Mouse (Mus musculus): Measurements from ENCODE around the gene Atxn7l1.
"Not testable (repeated sequence)": the region's sequence is repeated elsewhere in the genome, so short reads cannot be mapped to it uniquely, and the experiment has no call there.

Gene Atxn7l1

DNA sequence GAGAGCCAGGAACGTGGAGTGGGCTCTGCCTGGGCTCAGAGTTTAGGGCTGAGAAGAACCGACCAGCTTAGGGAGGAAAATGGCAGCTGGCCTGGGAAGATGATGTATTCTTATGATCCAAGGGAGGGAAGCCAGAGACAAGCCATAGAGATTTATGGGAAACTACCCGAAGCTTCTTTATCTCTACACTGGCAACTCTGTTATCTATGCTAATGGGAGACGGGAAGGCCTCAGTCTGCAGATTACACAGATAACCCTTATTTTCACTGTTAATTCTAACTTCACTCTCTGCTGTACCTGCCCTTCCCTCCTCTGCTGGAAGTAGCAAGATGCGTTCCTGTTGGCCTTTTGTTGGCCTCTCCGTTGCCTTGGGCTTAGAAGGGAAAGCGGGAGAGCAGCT is 5.6 kb downstream of the Atxn7l1 start:
- no peak for DNase-seq (ENCODE audit: low spot score in 2 of 2)

DNA sequence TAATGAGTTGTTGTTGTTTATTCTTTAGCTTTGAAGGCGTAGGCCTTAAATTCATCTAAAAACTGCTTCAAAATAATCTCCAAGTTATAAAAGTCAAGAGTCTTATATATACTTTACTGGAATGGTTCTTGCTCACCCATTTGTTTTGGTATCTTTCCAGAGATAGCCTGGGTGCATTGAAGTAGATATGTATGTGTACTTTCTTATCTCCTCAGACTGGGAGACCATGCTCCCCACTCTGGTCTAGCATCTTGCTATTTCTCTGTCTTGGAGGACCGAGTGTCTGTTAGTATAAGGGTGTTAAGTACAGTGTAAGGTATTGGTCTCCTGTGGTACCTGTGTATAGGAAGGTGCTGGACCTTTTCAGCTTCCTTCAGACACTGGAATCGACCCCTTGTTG is 6.4 kb downstream of the Atxn7l1 start:
- DNase-seq (ENCODE audit: low spot score in 2 of 2) = no peak

DNA sequence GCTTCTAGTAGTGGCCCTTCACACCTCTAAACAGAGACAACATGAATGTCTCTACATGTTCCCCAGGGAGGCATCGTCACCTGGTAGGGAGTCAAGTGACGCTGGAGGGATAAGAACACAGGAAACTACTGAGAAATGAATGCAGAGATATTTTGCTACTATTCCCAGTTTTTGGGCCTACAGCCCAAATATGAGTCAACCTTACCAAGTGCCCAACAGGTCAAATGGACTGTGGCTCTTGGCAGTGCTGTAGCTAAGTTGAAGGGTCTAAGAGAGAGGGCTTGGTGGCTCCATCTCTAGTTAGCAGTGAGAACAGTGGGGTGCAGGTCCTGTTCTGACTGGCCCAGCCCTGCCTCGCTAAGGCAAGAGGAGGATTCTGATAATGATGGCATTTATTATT is 7.2 kb downstream of the Atxn7l1 start:
- DNase-seq (ENCODE audit: low spot score in 2 of 2) = no peak

DNA sequence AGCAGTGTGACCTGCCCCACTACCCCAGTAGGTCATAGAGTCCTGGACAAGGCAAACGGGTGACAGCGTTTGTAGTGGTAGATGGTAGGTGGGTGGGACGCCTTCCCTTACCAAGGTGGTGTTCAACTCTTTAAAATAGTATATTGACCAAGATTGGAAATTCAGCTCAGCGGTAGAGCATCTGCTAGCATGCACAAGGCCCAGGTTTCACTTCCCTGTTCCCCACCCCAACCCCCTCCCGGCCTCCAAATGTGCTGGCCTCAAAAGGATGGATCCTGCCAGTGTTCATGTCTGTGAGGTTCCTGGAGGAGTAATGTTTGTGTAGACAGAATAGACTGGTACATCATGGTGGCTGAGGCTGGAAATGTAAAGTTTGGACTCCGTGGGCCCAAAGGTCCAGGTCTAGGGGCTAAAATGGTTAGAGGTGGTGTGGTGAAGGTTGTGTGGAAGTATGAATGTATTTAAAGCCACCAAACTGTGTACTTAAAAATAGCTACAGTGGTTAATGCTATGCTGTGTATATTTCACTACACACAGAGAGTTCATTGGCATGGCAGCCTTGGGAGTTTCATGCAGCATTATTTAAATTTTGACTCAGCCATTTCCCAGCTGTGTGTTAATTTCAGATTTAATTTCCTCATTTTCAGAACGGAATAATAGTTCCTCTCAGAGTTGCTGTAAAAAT is 9.0 kb downstream of the Atxn7l1 start:
- DNase-seq (ENCODE audit: low spot score in 2 of 2) = peak in 1 of 2 experiments; percentile 48

DNA sequence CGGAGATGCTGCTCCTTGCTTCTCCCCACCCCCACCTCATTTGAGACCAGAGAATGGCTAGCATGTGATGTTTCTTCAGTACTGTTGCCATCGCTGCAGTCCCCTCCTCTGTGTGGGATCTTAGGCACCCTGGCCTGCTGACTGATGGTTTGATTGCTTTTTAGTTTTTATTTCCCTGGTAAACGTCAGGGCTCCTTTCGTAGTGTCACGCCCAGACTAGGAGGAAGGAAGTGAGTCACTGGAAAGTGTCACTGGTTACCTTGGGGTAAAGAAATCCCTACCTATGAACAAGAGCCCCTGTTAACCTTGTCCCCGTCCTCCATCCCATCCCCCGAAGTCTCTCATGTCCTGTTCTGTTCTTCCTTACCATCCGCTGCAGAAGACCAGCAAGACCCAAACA is 10.8 kb downstream of the Atxn7l1 start:
- DNase-seq (ENCODE audit: low spot score in 2 of 2) = no peak

DNA sequence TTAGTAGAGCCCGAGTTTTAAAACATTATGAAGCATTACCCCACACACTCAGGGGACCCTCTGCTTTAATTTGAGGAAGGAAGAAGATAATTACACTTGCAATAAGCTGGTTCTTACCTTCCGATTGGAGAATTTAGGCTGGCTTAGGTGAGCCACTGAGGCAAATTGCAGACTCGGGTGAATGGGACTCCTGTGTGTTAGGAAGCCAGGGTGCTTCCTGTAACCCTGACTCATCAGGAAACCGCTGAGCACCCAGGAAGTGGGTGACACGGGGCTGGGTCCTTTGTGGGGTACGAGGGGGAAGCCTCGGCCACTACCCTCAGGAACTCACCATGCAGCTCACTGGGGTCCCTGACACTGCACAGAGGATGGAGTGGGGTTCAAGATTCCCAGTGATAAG is 12.9 kb downstream of the Atxn7l1 start:
- no peak for DNase-seq (ENCODE audit: low spot score in 2 of 2)

- no peak for DNase-seq (ENCODE audit: low spot score in 2 of 2)
These were observed 15.0 kb downstream of the Atxn7l1 start for GRCm38 (mm10) chr12:33162541-33162940.

- not testable (repeated sequence) for DNase-seq (ENCODE audit: low spot score in 2 of 2)
These were observed 16.5 kb downstream of the Atxn7l1 start for GRCm38 (mm10) chr12:33164019-33164418.

DNA sequence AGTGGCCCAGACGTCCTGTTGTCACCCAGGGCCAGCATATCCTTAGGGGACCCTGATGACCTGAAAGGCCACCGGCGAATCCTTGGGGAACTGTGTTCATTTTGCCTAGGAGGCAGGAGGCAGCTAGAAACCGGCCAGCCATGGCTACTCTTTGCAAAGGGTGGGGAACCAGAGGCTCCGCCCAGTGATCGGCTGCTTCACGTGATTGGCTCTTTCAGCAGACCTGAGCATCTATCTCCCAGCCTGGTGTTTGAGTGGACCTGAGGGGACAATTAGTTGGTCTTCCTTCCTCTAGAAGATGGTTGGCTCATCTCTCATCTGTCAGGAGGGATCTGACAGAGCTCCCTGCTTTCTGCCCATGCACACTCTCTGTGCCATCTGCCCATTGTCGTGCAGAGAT is 19.2 kb downstream of the Atxn7l1 start:
- no peak for DNase-seq (ENCODE audit: low spot score in 2 of 2)

- no peak for DNase-seq (ENCODE audit: low spot score in 2 of 2)
These were observed 20.1 kb downstream of the Atxn7l1 start for GRCm38 (mm10) chr12:33167545-33167944.

GRCm38 (mm10) chr12:33168491-33168890 is 21.0 kb downstream of the Atxn7l1 start:
- DNase-seq (ENCODE audit: low spot score in 2 of 2) = no peak

DNA sequence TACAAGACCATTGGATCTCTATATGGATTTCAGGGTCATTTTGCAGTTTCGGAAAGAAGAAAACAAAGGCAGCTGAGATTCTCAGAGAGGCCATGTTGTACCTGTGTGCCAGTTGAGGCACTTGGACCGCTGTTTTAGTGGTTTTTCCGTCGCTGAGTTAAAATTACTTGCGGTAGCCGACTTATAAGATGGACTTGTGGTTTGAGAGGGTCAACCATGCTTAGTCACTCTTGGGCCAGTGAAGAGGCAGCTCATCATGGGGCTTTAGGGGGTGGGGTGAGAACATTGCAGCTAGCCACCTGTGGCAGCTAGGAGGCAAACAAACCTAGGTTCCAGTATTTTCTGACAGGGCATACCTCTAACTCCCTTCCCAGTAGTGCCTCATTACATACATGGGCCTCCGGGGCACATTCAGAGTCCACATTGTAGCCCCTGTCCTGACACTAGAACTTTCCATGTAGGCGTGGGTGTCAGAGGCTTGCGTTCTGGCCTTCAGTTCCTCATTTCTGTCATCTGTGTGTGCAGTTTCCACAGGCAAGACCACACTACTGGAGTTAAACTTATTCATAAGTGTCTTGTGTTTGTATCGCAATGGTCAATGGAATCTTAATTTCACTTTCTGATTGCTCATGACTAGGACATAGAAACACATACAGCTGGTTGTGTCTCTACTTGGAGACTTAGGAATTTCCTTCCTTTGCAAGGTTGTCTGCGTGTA is 22.4 kb downstream of the Atxn7l1 start:
- no peak for DNase-seq (ENCODE audit: low spot score in 2 of 2)

DNA sequence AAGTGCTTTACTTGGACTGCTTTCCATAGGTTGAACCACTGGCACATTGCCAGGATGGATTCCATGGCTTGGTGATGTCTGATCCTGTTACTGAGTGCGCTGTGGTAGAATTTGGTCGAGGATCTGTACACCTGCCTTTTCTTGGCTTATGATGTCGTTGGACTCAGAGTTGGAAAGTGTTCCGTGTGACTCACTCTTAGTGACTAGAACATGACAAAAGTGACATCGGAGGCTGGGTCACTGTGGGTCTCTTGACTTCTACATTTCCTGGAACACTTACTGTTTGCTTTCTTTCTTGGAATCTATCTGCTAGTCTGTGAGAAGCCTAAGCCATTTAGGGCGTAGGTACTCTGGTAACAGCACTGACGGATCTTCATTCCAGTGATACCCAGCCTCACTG is 23.3 kb downstream of the Atxn7l1 start:
- no peak for DNase-seq (ENCODE audit: low spot score in 2 of 2)

GRCm38 (mm10) chr12:33172926-33173325 is 25.4 kb downstream of the Atxn7l1 start:
- no peak for DNase-seq (ENCODE audit: low spot score in 2 of 2)

DNA sequence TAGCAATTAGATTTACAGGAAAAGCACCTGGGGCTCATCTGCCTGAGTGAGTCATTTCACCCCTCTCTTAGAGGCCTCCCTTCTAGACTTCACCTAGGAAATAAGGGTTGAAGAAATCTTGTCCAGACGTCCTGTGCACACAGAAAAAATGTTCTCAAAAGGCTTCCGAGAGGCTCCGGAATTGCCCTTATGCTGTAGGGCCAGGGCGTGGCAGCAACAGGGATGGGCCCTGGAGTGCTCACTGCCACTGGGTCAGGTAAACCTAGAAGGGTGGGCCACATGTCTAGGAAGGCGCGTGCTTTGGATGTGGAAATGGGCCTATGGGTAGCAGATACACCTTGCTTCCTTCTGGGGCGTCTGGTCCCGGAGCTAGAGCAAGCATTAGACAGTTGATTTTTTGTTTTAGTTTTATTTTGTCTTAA is 26.2 kb downstream of the Atxn7l1 start:
- no peak for DNase-seq (ENCODE audit: low spot score in 2 of 2)

DNA sequence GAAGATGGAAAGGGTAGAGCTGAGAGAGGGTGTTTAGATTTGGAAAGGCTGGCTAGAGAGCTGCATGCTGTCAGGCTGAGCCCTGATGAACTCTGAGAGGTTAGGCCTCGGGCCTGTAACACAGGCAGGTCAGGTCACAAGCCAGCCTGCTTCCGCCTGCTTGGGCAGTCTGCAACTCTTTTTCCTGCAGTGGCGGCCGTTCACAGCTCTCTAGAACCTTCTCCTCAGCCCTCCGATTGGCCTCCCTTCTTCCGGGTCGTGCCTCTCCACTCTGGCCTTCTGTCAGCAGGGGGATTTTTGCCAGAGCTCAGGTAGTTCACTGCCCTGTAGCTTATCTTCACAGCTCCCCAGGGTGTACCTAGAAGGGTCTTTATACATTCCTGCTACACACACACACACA is 26.7 kb downstream of the Atxn7l1 start:
- no peak for DNase-seq (ENCODE audit: low spot score in 2 of 2)

DNA sequence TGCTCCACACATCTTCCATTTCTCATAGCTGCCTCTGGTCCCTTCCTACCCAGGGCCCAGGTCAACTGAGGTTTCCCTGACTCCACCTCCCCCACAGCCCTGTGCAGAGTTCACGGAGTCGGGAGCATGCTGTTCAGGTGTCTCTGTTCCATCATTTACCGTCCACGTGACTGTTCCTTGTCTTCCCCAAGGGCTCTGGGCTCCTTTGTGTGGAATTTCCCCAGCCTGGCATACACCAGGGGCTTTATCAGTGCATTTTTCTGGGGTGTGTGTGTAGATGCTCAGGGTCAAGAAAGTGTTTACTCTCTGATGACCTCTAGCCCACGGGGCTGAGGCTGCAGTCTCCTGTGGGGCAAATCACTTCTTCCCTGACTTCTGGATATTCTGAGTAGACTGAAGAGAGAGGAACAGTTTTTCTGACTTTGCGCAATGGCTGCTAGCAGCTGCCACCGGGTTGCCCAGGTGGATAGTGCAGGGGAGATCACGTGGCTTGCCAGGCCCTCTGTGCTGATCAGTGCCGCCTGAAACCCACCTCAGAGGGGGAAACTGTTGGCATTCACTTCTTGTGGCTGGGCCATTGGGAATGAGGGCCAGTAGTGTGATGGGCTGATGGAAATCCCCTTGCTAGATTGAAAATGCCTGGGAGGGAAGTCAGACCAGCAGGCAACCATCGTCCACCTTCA is 27.3 kb downstream of the Atxn7l1 start:
- DNase-seq (ENCODE audit: low spot score in 2 of 2) = no peak

DNA sequence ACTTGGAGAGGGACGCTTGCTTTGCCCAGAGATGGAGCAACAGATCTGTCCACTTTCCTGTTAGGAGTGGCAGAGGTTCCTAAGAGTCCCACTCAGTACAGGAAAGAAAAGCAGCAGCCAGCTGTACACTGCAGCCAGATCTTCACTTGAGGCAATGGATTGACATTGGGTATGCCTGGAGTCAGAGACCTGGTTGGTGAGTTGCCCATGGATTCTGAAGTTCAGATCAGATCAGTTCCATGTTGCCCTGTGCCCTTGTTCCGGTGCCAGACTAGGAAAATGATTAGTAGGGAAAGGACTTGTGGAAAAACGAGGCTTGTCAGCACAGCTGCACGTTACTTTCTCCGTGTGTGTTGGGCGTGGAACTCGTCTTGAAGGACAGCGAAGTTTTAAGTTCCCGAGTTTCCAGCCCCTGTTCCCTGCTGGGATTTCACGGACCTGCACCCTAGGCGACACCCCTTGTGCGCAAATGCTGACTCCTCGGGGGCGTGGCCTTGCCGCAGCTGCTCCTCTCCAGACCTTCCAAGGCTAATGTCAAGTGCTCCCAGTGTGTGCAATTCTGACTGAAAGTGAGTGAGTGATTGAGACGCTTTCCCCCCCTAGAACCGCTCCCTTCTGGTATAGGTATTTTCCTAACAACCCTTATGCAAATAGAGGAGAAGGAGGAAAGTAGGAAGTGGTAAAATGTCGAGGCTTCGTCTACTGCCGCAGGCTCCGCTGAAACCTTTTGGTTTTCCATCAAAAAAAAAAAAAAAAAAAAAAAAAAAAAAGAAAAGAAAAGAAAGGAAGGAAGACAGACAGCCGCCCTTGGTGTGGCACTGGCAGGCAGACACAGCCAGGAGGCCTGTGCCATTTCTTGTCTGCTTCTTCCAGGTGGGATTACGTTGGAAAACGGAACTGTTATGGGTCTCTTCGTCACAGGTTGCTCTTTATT is 28.4 kb downstream of the Atxn7l1 start:
- DNase-seq (ENCODE audit: low spot score in 2 of 2) = peak in 1 of 2 experiments; percentile 61

DNA sequence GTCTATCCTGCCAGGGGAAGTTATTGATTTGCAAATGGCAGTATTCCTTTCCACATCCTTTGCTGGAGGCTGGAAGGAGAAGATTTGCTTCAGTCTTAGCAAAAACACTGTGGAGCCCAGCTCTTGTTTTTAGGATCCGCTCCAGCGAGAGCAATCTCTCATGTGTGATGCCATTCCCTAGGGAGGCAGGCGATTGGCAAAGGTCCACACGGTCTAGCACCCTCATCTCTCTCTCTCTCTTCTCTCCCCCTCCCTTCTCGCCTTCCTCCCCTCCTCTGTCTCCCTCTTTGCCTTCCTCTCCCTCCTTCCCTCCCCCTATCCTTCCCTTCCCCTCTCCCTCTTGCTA is 29.0 kb downstream of the Atxn7l1 start:
- DNase-seq (ENCODE audit: low spot score in 2 of 2) = no peak

- DNase-seq (ENCODE audit: low spot score in 2 of 2) = no peak
These were observed 32.9 kb downstream of the Atxn7l1 start for GRCm38 (mm10) chr12:33180421-33180820.

DNA sequence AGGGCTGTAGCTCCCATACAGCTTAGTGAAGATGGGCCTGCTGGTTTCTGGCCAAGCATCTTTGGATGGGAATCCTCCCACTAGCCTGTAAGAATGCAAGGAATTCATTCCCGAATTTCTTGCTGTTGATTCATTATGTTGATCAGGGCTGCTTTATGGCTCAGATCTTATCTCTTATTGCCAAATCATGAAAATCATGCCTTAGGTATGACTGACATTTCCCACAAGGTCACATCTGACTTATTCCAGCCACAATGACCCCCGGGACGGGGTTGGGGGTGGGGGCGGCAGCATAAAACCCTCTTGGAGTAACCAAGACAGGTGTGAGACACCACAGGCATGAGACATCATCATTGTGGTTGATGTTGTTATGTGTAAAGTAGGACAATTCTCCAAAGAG is 34.4 kb downstream of the Atxn7l1 start:
- DNase-seq (ENCODE audit: low spot score in 2 of 2) = no peak

Measured in spleen, postnatal 10 days (tissue).